Mouse (Mus musculus) myocyte (in vitro differentiated cells): ENCODE results near the gene Nrbp1. TPM values are rescaled to one million over a fixed set of nuclear protein-coding genes. Genes with fewer than 3 reads are reported as not detected.

ENCODE experiments used
- H3K27me3 ChIP-seq: one replicate; pipeline ENCODE4 v1.6.1; 2011; ENCODE audit not compliant: control insufficient read depth, insufficient read depth, insufficient read length
- H3K36me3 ChIP-seq: one replicate; pipeline ENCODE4 v1.6.1; 2011; ENCODE audit not compliant: control insufficient read depth, insufficient read depth
- H3K4me2 ChIP-seq: one replicate; pipeline ENCODE4 v1.6.1; 2011; ENCODE audit warnings: low read depth, control low read depth
- H3K4me3 ChIP-seq: one replicate; pipeline ENCODE4 v1.5.1; 2011; ENCODE audit warnings: mild to moderate bottlenecking, control low read depth, moderate library complexity
- H3K79me2 ChIP-seq: one replicate; pipeline ENCODE4 v1.6.1; 2011; ENCODE audit not compliant: control insufficient read depth, insufficient read depth
- H3ac ChIP-seq: one replicate; pipeline ENCODE4 v1.6.1; 2011; ENCODE audit not compliant: control insufficient read depth, insufficient read length
- CEBPB ChIP-seq: IDR thresholded peaks from 2 replicates; pipeline ENCODE4 v1.6.1; 2011; ENCODE audit warnings: mild to moderate bottlenecking, moderate library complexity; ENCODE audit not compliant: poor library complexity, insufficient read depth, severe bottlenecking
- E2F4 ChIP-seq: IDR thresholded peaks from one replicate; pipeline ENCODE4 v1.6.1; 2011; ENCODE audit warnings: mild to moderate bottlenecking, control low read depth, moderate library complexity; ENCODE audit not compliant: insufficient read depth
- MAX ChIP-seq: IDR thresholded peaks from one replicate; pipeline ENCODE4 v1.6.1; 2011; ENCODE audit warnings: low read depth, mild to moderate bottlenecking, control low read depth
- MYOD1 ChIP-seq, 3 experiments: IDR thresholded peaks; one replicate each; pipeline ENCODE4 v1.6.1; 2011; ENCODE audit warnings: control low read depth in 2 of 3, low read depth in 2 of 3, mild to moderate bottlenecking in 2 of 3, moderate library complexity in 1 of 3; ENCODE audit not compliant: insufficient read length in 2 of 3, control insufficient read depth in 1 of 3
- MYOG ChIP-seq, 3 experiments: IDR thresholded peaks; one replicate each; pipeline ENCODE4 v1.6.1; 2011; ENCODE audit warnings: control low read depth in 2 of 3, low read depth in 2 of 3, mild to moderate bottlenecking in 2 of 3; ENCODE audit not compliant: insufficient read length in 2 of 3, control insufficient read depth in 1 of 3, insufficient read depth in 1 of 3
- POLR2A ChIP-seq: IDR thresholded peaks from one replicate; pipeline ENCODE4 v1.6.1; 2011; ENCODE audit warnings: low read depth, mild to moderate bottlenecking, control low read depth, moderate library complexity; ENCODE audit not compliant: insufficient read length
- POLR2AphosphoS2 ChIP-seq: IDR thresholded peaks from one replicate; pipeline ENCODE4 v1.6.1; 2011; ENCODE audit warnings: low read depth, control low read depth; ENCODE audit not compliant: insufficient read length
- REST ChIP-seq: IDR thresholded peaks from one replicate; pipeline ENCODE4 v1.6.1; 2011; ENCODE audit warnings: mild to moderate bottlenecking, control low read depth, moderate library complexity; ENCODE audit not compliant: insufficient read depth, insufficient read length
- SRF ChIP-seq: IDR thresholded peaks from one replicate; pipeline ENCODE4 v1.6.1; 2011; ENCODE audit warnings: low read depth; ENCODE audit not compliant: control insufficient read depth, insufficient read length
- TCF12 ChIP-seq: IDR thresholded peaks from one replicate; pipeline ENCODE4 v1.6.1; 2011; ENCODE audit warnings: mild to moderate bottlenecking, control low read depth; ENCODE audit not compliant: poor library complexity, insufficient read depth, severe bottlenecking
- TCF3 ChIP-seq: IDR thresholded peaks from one replicate; pipeline ENCODE4 v1.6.1; 2011; ENCODE audit warnings: low read depth, control low read depth; ENCODE audit not compliant: insufficient read length
- USF1 ChIP-seq: IDR thresholded peaks from one replicate; pipeline ENCODE4 v1.6.1; 2011; ENCODE audit warnings: low read depth, mild to moderate bottlenecking, control low read depth, moderate library complexity
- polyA plus RNA-seq: library from polyadenylated mRNA; unstranded; fragments of >200 nt; fragmentation: generic; extraction: Trizol; gene quantifications from one replicate; pipeline ENCODE4 v1.2.1, GENCODE M21; 2012; ENCODE audit warnings: missing spikeins

Gene Nrbp1
- polyA plus RNA-seq, result 87.9 TPM

DNA sequence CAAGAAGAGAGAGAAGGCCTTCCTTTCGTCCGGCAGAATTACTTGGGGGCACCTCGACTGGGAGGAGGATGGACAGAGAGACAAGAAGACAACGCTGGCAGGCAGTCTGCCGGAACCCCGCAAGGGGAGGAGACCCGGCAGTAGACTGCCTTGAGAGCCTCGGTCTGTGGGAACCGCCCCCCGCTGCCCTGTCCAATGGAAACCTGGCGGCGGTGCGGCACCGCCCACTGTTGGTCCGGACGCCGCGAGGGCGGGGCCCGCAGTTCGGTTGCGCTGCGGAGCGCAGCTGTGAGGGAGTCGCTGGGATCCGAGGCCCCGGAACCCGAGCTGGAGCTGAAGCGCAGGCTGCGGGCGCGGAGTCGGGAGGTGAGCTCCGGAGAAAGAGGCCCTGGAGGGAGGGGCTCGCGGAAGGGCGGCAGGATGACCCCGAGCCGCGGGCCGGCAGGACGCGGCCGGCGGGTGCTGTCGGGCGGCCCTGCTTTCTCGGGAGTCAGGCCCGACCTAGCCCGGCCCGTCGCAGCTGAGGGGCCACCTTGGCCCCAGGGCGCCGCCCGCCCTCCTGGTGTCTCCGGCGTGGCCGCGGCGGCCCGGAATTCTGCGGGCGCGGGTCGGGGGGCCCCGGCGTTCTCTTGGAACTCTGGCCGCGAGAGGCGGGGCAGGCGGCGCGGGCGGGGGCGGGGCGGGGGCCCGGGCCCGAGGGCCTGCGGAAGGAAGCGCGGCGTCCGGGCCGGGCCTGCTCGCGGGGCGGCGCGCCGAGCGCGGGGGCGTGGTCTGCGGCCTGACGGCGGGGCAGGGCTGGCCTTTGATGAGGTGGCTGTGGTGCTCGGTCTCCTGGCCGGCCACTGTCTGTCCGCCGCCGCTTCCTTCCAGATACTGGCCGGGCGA, at the start of gene Nrbp1, which contains the start of gene Gm9970:
TSS of gene Nrbp1 (plus strand) at position 228 of the 885 bp plus-strand sequence.
TSS of gene Gm9970 (minus strand) at position 596 of the 885 bp plus-strand sequence.
- Histone ChIP-seq H3ac (peak within 1 kb of the TSS; percentile 21), H3K79me2 (peaks cover 26% of the 10 kb centered on the region), H3K36me3 (peaks cover 24% of the 10 kb centered on the region), H3K4me3 (peak within 1 kb of the TSS; percentile 49), H3K27me3 (no peaks in the 10 kb centered on the region), H3K4me2 (peak within 1 kb of the TSS; percentile 88)
- no peak for TF ChIP-seq TCF3
- no peak for TF ChIP-seq REST
- peak; percentile 87 for TF ChIP-seq POLR2AphosphoS2
- no peak for TF ChIP-seq CEBPB
- TF ChIP-seq POLR2A, result peak; percentile 84
- no peak for TF ChIP-seq MAX
- no peak for TF ChIP-seq TCF12
- peak; percentile 35 to 88 (median 87) for TF ChIP-seq MYOG (IDR thresholded peaks at IDR 0.05; ENCODE audit: control insufficient read depth in 1 of 3, insufficient read depth in 1 of 3, insufficient read length in 2 of 3, low read depth in 2 of 3)
- peak in 2 of 3 experiments; percentile 44 to 73 for TF ChIP-seq MYOD1 (IDR thresholded peaks at IDR 0.05; ENCODE audit: control insufficient read depth in 1 of 3, insufficient read length in 2 of 3, low read depth in 2 of 3)
- no peak for TF ChIP-seq E2F4
- no peak for TF ChIP-seq USF1
- TF ChIP-seq SRF, result no peak

DNA sequence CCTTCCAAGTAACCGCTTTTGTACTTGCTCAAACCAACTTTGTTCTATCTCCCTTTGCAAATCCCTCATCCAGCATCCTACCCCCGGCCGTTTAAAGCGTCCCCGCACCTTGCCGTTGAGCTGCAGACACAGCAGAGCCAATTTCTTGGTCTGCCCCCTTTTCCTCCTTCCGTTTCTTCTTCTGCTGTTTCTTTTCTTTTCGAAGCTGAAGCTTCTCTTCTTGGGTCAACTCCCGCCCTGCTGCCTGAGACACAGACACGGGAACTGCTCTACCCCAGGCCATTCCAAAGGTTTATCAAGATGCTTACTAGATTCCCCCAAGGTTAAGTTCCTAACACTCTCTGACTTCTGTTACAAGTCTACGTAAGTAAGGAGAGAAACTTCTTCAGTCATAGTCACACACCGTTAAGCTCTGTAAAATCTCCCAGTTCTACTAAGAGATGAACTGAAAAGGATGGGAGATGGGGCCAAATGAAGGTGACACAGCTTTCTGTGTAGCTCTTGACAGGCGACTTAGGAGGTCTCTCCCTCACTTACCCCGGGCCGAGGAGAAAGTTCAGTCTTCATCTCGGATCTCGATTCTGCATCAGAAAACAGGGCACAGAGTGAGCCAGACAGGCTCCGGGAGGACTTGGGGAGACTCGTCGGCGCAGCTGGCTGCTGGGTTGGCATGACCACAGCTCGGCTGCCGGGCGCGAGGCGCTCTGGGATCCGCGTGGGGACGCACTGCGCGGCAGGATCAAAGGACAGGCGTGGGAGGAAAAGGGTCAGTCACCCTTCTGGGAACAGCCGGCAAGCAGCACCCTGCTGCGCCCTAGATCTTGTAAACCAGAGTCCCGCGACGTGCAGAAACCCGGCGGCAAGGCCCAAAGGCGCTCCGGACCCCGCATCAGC, 48.4 kb upstream of the Nrbp1 start:
- Histone ChIP-seq H3K4me3 (peak overlapping the region; percentile 95), H3K79me2 (peaks cover 12% of the 10 kb centered on the region), H3K27me3 (no peaks in the 10 kb centered on the region), H3K36me3 (peaks cover 31% of the 10 kb centered on the region), H3ac (peak overlapping the region; percentile 62), H3K4me2 (peak overlapping the region; percentile 75)
- TF ChIP-seq E2F4 (no peak), POLR2A (no peak), MAX (no peak), MYOD1 (IDR thresholded peaks at IDR 0.05; ENCODE audit: control insufficient read depth in 1 of 3, insufficient read length in 2 of 3, low read depth in 2 of 3) (peak in 2 of 3 experiments; percentile 27 to 40), REST (no peak), USF1 (no peak), SRF (no peak), TCF12 (no peak), MYOG (IDR thresholded peaks at IDR 0.05; ENCODE audit: control insufficient read depth in 1 of 3, insufficient read depth in 1 of 3, insufficient read length in 2 of 3, low read depth in 2 of 3) (peak; percentile 11 to 66 (median 42))

DNA sequence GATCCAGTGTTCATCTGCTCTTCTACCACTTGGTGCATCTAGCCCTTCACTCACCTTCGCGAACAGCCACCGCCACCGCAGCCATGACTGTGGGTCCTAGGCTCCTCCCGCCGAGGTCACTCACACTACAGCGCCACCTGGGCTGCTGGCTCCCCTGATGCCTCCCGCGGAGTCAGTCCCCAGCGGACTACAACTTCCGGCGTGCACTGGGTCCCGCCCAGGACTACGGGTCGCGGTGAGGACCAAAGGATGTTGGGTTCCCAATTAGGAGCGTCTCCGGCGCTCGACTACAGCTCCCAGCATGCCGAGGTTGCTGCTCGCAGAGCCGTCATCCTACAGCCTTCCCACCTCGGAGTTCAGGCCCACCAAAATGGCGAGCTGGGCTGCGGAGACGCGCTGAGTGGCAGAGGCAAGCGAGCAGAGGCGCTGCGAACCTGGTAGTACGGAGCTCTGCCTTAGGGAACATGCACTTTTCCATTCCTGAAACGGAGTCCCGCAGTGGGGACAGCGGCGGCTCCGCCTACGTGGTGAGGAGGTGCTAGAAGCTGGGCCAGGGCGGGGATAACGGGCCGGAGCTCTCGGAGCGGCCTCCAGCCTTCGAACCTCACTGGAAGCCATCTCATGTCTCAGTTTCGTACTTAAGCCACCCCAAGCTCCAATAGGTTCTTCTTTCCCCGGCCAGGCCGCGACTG, 47.6 kb upstream of the Nrbp1 start, which contains the start of the genes Snx17 and Eif2b4:
TSS of gene Snx17 (plus strand) at position 289 of the 692 bp plus-strand sequence.
TSS of gene Eif2b4 (minus strand) at position 492 of the 692 bp plus-strand sequence.
- Histone ChIP-seq H3ac (peak within 1 kb of the TSS; percentile 62), H3K79me2 (peaks cover 12% of the 10 kb centered on the region), H3K36me3 (peaks cover 23% of the 10 kb centered on the region), H3K27me3 (no peaks in the 10 kb centered on the region), H3K4me2 (peak within 1 kb of the TSS; percentile 85), H3K4me3 (peak within 1 kb of the TSS; percentile 95)
- TF ChIP-seq MYOD1 (IDR thresholded peaks at IDR 0.05; ENCODE audit: control insufficient read depth in 1 of 3, insufficient read length in 2 of 3, low read depth in 2 of 3), result peak in 2 of 3 experiments; percentile 44 to 54
- peak; percentile 92 for TF ChIP-seq SRF
- no peak for TF ChIP-seq MAX
- peak; percentile 81 for TF ChIP-seq POLR2A
- TF ChIP-seq E2F4, result no peak
- no peak for TF ChIP-seq TCF12
- peak; percentile 16 for TF ChIP-seq REST
- peak in 1 of 3 experiments; percentile 49 for TF ChIP-seq MYOG (IDR thresholded peaks at IDR 0.05; ENCODE audit: control insufficient read depth in 1 of 3, insufficient read depth in 1 of 3, insufficient read length in 2 of 3, low read depth in 2 of 3)
- TF ChIP-seq POLR2AphosphoS2, result peak; percentile 80
